Mouse (Mus musculus): ENCODE data around the gene Sag.

DNA sequence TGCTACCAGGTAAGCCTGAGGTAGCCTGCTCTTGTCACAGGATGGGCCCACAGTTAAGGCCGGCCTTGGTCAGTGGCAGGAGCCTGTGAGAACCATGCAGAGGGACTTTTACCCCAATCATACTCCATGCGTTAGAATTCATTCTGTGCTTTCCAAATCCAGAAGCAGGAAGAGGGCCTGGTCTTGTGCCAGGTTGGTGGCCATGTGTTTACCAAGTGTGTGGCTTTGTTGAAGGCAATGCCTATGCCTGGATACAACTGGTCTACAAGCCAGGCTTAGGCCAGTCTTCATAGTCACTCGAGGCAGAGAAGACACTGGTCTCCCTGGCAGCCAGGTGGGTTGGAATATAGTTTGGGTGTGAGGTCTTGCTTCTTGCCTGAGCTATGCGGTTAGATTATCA, 88.2 kb downstream of the Sag start:
- TF ChIP-seq CTCF (IDR thresholded peaks at IDR 0.05; ENCODE audit: insufficient read depth, low read depth, low read length) (no peak), POLR2A (IDR thresholded peaks at IDR 0.05; ENCODE audit: insufficient read depth, low read depth, low read length) (no peak)

Data from olfactory bulb, adult 2 months (tissue).